Mouse (Mus musculus) neural tube, embryonic 12.5 days (tissue): Measurements from ENCODE around the gene Rps6kc1. TPM values are rescaled to one million over a fixed set of nuclear protein-coding genes. Genes with fewer than 3 reads are reported as not detected.

Source experiments
- ATAC-seq: fragments of 200-750 bp; cut with Nextera tagmentation; 2 replicates; pipeline ENCODE4 v1.8.0; 2017; ENCODE audit warnings: low read depth, mild to moderate bottlenecking, moderate TSS enrichment, moderate library complexity; ENCODE audit not compliant: low FRiP score
- H3K27ac ChIP-seq: fragments of 300-500 bp; sonication (generic); 2 replicates; pipeline ENCODE4 v1.5.1; 2016
- H3K27me3 ChIP-seq: fragments of 300-500 bp; sonication (generic); replicated peaks from 2 replicates; pipeline ENCODE4 v1.6.1; 2016; ENCODE audit warnings: mild to moderate bottlenecking
- H3K36me3 ChIP-seq: fragments of 300-500 bp; sonication (generic); 2 replicates; pipeline ENCODE4 v1.6.1; 2016; ENCODE audit warnings: mild to moderate bottlenecking
- H3K4me1 ChIP-seq: fragments of 300-500 bp; sonication (generic); 2 replicates; pipeline ENCODE4 v1.6.1; 2016
- H3K4me2 ChIP-seq: fragments of 300-500 bp; sonication (generic); replicated peaks from 2 replicates; pipeline ENCODE4 v1.6.1; 2016; ENCODE audit warnings: mild to moderate bottlenecking
- H3K4me3 ChIP-seq: fragments of 300-500 bp; sonication (generic); 2 replicates; pipeline ENCODE4 v1.5.1; 2016
- H3K9ac ChIP-seq: fragments of 300-500 bp; sonication (generic); 2 replicates; pipeline ENCODE4 v1.6.1; 2016; ENCODE audit warnings: mild to moderate bottlenecking
- H3K9me3 ChIP-seq: fragments of 300-500 bp; sonication (generic); 2 replicates; pipeline ENCODE4 v1.6.1; 2016; ENCODE audit warnings: mild to moderate bottlenecking
- WGBS: fragments of 180-500 bp; shearing (Covaris S2); methylation state at CpG from one replicate; pipeline ENCODE4 v1.1.7; 2016; 5-methylcytosine and 5-hydroxymethylcytosine counted together
- polyA plus RNA-seq: library from polyadenylated mRNA; unstranded; fragments of >200 nt; fragmentation: Nextera tagmentation; extraction: Ambion mirVana; gene quantifications from 2 replicates; pipeline ENCODE4 v1.2.1, GENCODE M21; 2016

Rps6kc1 gene
- polyA plus RNA-seq, 1 experiment from 2014 or later = 26.4 TPM

DNA sequence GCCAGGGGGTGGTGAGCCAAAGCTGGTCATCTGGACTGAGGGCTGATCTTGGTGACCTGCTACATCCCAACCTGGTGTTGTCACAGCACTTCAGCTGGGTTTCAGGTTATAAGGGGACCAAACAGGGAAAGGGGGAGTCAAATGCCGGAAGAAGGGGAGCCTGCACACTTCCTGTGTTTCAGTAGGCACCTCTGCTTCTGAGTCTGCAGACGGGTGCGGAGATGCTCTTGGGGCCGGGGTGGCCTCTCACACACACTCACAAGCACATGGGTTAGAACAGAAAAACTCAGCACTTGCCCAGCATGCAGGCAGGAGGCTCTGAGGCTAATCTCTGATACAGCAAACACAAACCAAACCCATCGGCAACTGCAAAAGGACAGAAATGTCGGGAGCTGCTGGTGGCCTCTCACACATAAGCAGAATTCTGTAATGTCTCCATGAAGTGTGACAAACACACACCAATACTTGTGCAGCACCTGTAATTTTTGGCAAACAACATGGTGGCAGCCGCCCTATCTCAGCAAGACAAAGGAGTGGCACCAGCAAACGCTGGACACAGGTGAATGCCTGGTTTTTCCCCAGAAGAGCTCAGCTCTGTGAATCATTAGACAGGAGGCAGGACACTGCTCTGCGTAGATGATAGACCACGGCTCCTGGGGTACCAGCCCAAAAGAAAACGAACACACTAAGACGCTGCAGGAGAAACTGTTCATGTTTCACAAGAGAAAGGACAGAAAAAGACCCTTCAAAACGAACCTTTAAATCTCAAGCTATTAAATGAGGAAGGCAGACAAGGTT lies 139.3 kb downstream of the Rps6kc1 start:
- Histone ChIP-seq H3K27me3 (no peaks in the 10 kb centered on the region), H3K9me3 (no peaks in the 10 kb centered on the region), H3K9ac (no peak overlapping the region), H3K4me3 (no peak overlapping the region), H3K36me3 (peaks cover 19% of the 10 kb centered on the region; the same call in 1 of the 2 replicates), H3K27ac (no peak overlapping the region), H3K4me1 (no peaks in the 10 kb centered on the region), H3K4me2 (no peak overlapping the region)
- 92% methylated on average over 13 of the region's 13 CpGs for WGBS
- no peak for ATAC-seq

DNA sequence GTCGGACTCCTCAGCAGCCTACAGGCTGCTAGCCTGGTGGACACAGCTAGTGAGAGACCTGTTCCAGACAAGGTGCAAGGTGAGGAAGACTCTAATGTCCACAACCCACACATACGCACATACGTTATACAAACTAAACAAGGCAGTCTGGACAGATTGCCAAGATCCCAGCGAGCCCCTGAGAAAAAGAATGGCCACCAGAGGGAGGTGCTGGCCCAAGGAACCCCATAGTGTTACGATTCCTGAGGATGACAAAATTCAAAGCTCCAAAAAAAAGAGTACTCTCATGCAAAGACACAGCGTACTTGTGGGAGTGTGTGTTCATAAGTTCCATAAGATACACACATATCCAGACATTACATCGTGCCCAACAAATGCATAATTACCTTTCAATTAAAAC lies 141.8 kb downstream of the Rps6kc1 start:
- no peak for ATAC-seq
- 80% methylated on average over 7 of the region's 7 CpGs for WGBS

DNA sequence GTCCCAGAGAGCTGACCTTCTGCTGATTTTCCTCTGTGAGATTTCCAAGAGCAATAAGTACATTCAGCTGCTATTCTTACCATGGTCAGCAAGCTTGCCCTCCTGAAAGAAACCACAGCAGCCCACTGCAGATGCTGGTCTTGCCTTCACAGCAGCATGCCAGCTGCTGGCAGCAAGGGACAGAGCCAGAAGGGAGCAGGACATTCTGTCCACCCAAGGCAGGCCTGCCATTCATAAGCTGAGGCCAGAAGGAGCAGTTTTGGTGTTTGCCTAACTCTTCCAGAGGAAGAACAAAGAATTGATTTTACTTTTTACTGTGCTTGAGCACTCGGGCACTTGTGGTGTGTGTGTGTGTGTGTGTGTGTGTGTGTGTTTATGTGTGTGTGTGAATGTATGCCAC lies 143.3 kb downstream of the Rps6kc1 start:
- WGBS = 82% methylated on average over 1 of the region's 1 CpGs
- ATAC-seq = no peak
- Histone ChIP-seq H3K4me3 (no peak overlapping the region), H3K9ac (no peak overlapping the region), H3K27me3 (no peaks in the 10 kb centered on the region), H3K9me3 (no peaks in the 10 kb centered on the region), H3K4me1 (no peaks in the 10 kb centered on the region), H3K36me3 (peaks cover 10% of the 10 kb centered on the region; the same call in 1 of the 2 replicates), H3K27ac (no peak overlapping the region), H3K4me2 (no peak overlapping the region)

More for the DNA sequence above, 141.8 kb downstream of the Rps6kc1 start:
- Histone ChIP-seq H3K27me3 (no peaks in the 10 kb centered on the region), H3K36me3 (peaks cover 14% of the 10 kb centered on the region; the same call in 1 of the 2 replicates), H3K9me3 (no peaks in the 10 kb centered on the region), H3K9ac (no peak overlapping the region), H3K4me3 (no peak overlapping the region), H3K27ac (no peak overlapping the region), H3K4me2 (no peak overlapping the region), H3K4me1 (no peaks in the 10 kb centered on the region)

DNA sequence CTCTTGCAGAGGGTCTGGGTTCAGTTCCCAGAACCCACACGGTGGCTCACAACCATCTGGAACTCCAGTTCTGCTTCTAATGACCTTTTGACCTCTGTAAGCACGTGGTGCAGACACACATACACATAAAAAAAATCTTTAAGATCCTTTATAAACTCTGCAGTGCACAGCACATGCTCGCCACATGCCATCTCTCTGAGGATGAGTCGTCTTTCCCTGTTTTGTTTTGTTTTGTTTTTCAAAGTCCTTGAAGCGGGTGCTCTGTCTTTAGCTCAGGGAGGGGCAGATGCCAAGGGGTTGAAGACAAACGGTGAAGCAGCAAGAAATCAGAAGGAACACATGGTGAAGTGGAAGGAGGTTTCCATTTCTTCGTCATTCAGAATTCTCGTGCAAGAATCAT lies 143.9 kb downstream of the Rps6kc1 start:
- no peaks in the 10 kb centered on the region for H3K9me3 ChIP-seq
- 64% methylated on average over 8 of the region's 8 CpGs for WGBS
- H3K4me2 ChIP-seq = no peak overlapping the region
- H3K27ac ChIP-seq = no peak overlapping the region
- H3K27me3 ChIP-seq = no peaks in the 10 kb centered on the region
- no peak overlapping the region for H3K9ac ChIP-seq
- H3K4me3 ChIP-seq = no peak overlapping the region
- no peak for ATAC-seq
- peaks cover 4% of the 10 kb centered on the region; the same call in 1 of the 2 replicates for H3K36me3 ChIP-seq
- H3K4me1 ChIP-seq = no peaks in the 10 kb centered on the region

DNA sequence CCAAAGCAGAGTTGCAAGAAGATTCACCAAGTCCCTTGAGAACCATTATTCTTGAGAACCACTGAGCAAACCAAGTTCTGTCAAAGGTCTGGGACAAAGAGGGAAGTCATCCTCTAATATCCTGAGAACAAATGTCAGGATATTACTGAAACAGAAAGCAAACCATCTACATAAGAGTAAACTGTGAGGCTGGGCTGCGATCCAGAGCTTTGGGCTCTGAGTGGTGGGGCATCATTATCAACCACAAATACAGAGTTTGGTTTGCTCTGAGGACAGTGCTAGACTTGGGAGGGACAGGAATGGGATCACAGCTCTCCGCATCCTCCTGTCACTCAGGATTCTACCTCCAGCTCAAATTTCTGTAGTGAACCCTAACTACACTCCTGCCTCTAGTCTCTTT lies 144.8 kb downstream of the Rps6kc1 start:
- H3K27ac ChIP-seq = no peak overlapping the region
- 98% methylated on average over 2 of the region's 2 CpGs for WGBS

DNA sequence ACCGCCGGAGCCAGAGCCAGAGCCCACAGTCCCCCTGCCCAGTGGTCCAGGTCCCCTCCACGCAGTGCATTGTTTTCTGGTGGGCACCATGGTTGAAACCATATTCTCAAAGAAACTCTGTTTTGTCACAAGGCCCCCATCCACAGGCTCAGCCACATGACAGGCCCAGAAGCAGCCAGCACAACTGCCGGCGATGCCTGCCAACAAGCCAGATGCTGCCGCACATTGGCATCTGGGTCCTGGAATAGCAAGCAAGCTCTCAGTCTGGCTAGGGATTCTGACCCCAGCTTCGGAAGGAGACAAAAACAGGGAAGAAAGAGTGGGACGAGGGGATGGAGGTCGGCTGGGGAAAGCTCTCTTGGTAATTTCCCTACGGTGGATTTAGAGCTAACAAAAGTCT lies 147.8 kb downstream of the Rps6kc1 start:
- ATAC-seq = no peak
- Histone ChIP-seq H3K9ac (no peak overlapping the region), H3K27me3 (no peaks in the 10 kb centered on the region), H3K4me1 (no peaks in the 10 kb centered on the region), H3K36me3 (no peaks in the 10 kb centered on the region), H3K4me3 (no peak overlapping the region), H3K9me3 (no peaks in the 10 kb centered on the region), H3K27ac (no peak overlapping the region), H3K4me2 (no peak overlapping the region)
- 85% methylated on average over 10 of the region's 10 CpGs for WGBS

More for the DNA sequence above, 144.8 kb downstream of the Rps6kc1 start:
- H3K9ac ChIP-seq = no peak overlapping the region
- no peaks in the 10 kb centered on the region for H3K9me3 ChIP-seq
- ATAC-seq = no peak
- H3K4me2 ChIP-seq = no peak overlapping the region
- no peak overlapping the region for H3K4me3 ChIP-seq
- no peaks in the 10 kb centered on the region for H3K27me3 ChIP-seq
- H3K4me1 ChIP-seq = no peaks in the 10 kb centered on the region
- no peaks in the 10 kb centered on the region for H3K36me3 ChIP-seq

DNA sequence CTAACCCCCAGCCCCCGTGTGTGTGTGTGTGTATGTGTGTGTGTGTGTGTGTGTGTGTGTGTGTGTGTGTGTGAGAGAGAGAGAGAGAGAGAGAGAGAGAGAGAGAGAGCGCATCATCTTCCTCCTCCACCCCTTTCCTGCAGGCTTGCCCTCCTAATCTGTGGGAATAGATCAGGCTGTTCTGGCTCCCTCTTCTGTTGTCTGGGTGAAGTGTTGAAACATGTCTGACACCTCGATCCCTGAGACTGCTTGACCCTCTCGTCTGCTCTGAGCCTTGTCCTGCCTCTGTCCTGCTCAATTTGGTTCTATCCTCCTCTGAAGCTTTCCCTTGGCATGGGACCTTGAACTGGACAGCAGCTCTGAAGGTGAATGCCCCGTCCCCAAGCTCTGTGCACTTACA lies 149.8 kb downstream of the Rps6kc1 start:
- no peak overlapping the region for H3K4me2 ChIP-seq
- H3K36me3 ChIP-seq = no peaks in the 10 kb centered on the region
- ATAC-seq = no peak
- H3K9me3 ChIP-seq = no peaks in the 10 kb centered on the region
- no peak overlapping the region for H3K9ac ChIP-seq
- H3K4me3 ChIP-seq = no peak overlapping the region
- H3K4me1 ChIP-seq = peaks cover 4% of the 10 kb centered on the region
- H3K27me3 ChIP-seq = no peaks in the 10 kb centered on the region
- WGBS = 45% methylated on average over 5 of the region's 5 CpGs
- H3K27ac ChIP-seq = no peak overlapping the region

DNA sequence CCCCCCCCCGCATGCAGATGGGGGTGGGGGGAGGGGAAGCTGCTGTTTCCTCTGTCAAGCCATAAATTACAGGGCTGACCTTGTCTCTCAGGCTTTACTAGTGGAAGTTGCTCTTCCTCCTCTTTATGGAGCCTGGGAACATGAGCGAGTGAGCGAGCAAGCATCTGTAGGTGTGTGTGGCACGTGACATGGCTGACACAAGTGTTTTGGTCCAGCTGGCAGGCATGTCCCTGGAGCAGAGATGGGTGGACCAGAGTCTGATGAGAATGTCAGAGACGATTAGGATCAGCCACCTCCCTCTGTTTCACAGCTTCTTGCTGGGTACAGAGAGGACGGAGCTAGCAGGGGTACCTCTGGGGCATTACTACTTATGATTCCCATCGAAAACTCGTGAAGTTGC lies 153.7 kb downstream of the Rps6kc1 start:
- no peak overlapping the region for H3K4me2 ChIP-seq
- no peak overlapping the region for H3K9ac ChIP-seq
- H3K4me1 ChIP-seq = peaks cover 4% of the 10 kb centered on the region
- 67% methylated on average over 8 of the region's 8 CpGs for WGBS
- H3K36me3 ChIP-seq = no peaks in the 10 kb centered on the region
- H3K4me3 ChIP-seq = no peak overlapping the region
- ATAC-seq = no peak
- no peaks in the 10 kb centered on the region for H3K9me3 ChIP-seq
- no peaks in the 10 kb centered on the region for H3K27me3 ChIP-seq
- no peak overlapping the region for H3K27ac ChIP-seq

DNA sequence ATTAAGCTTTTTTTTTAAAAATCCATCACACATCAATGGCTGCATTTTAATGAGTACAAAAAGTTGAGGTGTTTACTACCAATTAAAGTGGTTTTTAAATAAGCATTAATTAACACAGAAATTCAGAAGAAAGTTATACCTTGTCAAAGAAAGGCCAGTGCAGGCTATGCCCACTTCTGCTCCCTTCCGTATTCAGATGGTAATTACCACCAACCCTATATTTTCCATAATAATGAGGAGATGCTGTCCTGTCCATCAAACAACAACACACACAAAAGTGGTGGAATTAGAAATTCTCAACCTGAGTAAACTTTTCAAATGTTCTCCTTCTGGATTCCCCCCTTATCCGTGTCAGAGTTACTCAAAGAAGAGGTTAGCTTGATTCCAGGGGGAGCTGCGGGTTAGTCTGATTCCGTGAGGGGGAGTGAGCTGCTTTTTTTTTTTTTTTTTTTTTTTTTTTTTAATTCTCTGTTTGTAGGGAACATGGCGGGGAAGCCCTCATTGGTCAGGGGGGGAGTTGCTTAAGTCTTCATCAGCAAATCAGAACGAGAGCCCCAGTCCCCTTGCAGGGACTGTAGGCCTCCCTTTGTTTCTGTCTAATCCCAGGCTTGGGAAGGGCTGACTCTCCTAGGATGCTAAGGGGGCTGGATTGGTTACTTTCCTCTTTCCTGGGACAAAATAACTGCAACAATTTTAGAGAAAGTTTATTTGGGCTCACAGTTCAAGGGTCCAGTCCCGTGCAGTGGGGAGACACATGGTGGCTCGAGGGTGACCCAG lies 159.6 kb downstream of the Rps6kc1 start:
- Histone ChIP-seq H3K9ac (no peak overlapping the region), H3K4me1 (no peaks in the 10 kb centered on the region), H3K27me3 (no peaks in the 10 kb centered on the region; the same call in 1 of the 2 replicates), H3K4me3 (no peak overlapping the region), H3K9me3 (no peaks in the 10 kb centered on the region), H3K4me2 (no peak overlapping the region), H3K27ac (no peak overlapping the region), H3K36me3 (no peaks in the 10 kb centered on the region)
- 64% methylated on average over 8 of the region's 8 CpGs for WGBS
- no peak for ATAC-seq

DNA sequence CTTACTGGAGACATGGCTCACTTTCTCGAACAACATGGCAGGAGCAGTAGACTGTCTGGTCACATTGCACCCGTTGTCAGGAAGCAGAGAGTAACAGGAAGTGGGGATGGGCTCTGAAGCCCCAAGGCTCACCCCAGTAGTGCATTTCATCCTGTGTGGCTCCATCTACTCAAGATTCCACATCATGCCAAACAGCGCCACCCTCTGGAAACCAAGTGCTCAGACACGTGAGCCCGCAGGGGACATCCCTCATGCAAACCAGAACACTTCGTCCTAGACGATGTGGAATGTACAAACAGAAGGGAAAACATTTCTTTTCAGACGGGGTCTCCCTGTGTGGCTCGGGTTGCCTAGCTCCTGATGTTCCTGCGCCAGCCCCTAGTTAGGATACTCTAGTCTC lies 162.6 kb downstream of the Rps6kc1 start:
- H3K9ac ChIP-seq = no peak overlapping the region
- H3K27me3 ChIP-seq = no peaks in the 10 kb centered on the region; the same call in 1 of the 2 replicates
- H3K9me3 ChIP-seq = no peaks in the 10 kb centered on the region
- H3K4me1 ChIP-seq = no peaks in the 10 kb centered on the region
- H3K36me3 ChIP-seq = no peaks in the 10 kb centered on the region
- H3K4me2 ChIP-seq = no peak overlapping the region
- H3K27ac ChIP-seq = no peak overlapping the region
- WGBS = 87% methylated on average over 10 of the region's 10 CpGs
- ATAC-seq = no peak
- no peak overlapping the region for H3K4me3 ChIP-seq

DNA sequence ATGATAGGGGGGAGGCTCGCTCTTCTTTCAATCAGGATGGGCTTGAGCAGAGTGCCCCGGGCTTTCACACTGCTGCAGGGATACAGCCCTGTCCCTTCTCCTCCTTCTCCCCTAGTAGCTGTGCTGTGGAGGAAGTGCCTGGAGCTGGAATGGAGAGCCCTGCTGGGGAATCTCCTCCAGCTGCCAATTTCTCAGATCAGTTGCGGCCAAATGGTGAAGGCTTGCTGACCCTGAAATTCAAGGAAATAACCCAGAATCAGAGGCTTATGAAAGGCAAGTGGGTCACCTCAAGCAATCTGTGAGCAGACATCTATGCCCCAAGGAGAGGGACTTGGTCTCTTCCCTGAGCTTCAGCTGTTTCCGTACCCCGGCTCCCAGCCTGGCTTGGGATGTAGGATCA lies 170.1 kb downstream of the Rps6kc1 start:
- WGBS = 84% methylated on average over 5 of the region's 5 CpGs
- no peak overlapping the region for H3K4me3 ChIP-seq
- no peak overlapping the region for H3K27ac ChIP-seq
- H3K36me3 ChIP-seq = no peaks in the 10 kb centered on the region
- no peaks in the 10 kb centered on the region for H3K9me3 ChIP-seq
- H3K4me1 ChIP-seq = no peaks in the 10 kb centered on the region
- no peak overlapping the region for H3K4me2 ChIP-seq
- H3K27me3 ChIP-seq = no peaks in the 10 kb centered on the region
- H3K9ac ChIP-seq = no peak overlapping the region
- ATAC-seq = no peak

DNA sequence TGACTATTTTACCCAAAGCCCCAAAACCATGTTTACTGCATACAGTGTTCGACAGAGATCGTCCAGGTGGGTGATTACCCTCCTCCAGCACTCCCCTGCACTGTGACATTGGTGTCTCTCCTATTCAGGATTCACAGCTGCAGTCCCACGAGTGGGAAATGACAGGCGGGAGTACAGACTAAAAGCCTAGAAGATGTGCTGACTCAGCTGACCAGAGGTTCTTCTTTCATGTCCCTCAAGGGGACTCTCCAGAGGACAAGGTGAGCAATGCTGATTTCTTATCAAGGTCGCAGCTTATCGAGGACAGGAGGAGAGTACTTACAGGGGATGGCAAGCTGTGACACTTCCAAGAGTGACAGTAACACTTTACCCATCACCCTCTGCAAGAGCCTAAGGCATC lies 178.8 kb downstream of the Rps6kc1 start:
- Histone ChIP-seq H3K9ac (no peak overlapping the region), H3K36me3 (no peaks in the 10 kb centered on the region), H3K4me3 (no peak overlapping the region), H3K4me2 (no peak overlapping the region), H3K27me3 (no peaks in the 10 kb centered on the region), H3K4me1 (peaks cover 17% of the 10 kb centered on the region), H3K9me3 (no peaks in the 10 kb centered on the region), H3K27ac (no peak overlapping the region)
- WGBS = 87% methylated on average over 6 of the region's 6 CpGs
- ATAC-seq = no peak
